Mouse (Mus musculus) neural tube, embryonic 13.5 days (tissue): ENCODE data around the gene Sprr2e. TPM values are rescaled to one million over a fixed set of nuclear protein-coding genes. Genes with fewer than 3 reads are reported as not detected.

Experiments used
- polyA plus RNA-seq: library from polyadenylated mRNA; unstranded; fragments of >200 nt; fragmentation: Nextera tagmentation; extraction: Ambion mirVana; gene quantifications from 2 replicates; pipeline ENCODE4 v1.2.1, GENCODE M21; 2015

Sprr2e gene
- polyA plus RNA-seq, 1 experiment from 2014 or later, result not detected

Other genes with a start within 250 kb of the Sprr2e start
- not detected in 2 replicates for gene Prr9, start 228.2 kb upstream of the Sprr2e start, polyA plus RNA-seq
- not detected in 2 replicates for gene Lelp1, start 209.4 kb upstream of the Sprr2e start, polyA plus RNA-seq
- not detected in 2 replicates for gene Sprr2a1, start 136.3 kb upstream of the Sprr2e start, polyA plus RNA-seq
- not detected in 2 replicates for gene Sprr2a2, start 136.2 kb upstream of the Sprr2e start, polyA plus RNA-seq
- not detected in 2 replicates for gene Sprr2a3, start 66.7 kb upstream of the Sprr2e start, polyA plus RNA-seq
- gene Sprr2b, start 35.5 kb upstream of the Sprr2e start, polyA plus RNA-seq, result not detected in 2 replicates
- not detected in 2 replicates for gene Sprr2d, start 13.0 kb upstream of the Sprr2e start, polyA plus RNA-seq
- gene Sprr2f, start 13.0 kb downstream of the Sprr2e start, polyA plus RNA-seq, result not detected in 2 replicates
- not detected in 2 replicates for gene Sprr2h, start 33.5 kb downstream of the Sprr2e start, polyA plus RNA-seq
- not detected in 2 replicates for gene Sprr2i, start 55.8 kb downstream of the Sprr2e start, polyA plus RNA-seq
- gene Sprr2j-ps, start 65.9 kb downstream of the Sprr2e start, polyA plus RNA-seq, result not detected in 2 replicates
- gene Gm9774, start 77.3 kb downstream of the Sprr2e start, polyA plus RNA-seq, result 9.7 and 14.2 TPM in 2 replicates
- gene Sprr2k, start 80.4 kb downstream of the Sprr2e start, polyA plus RNA-seq, result not detected in 2 replicates
- gene Sprr1b, start 86.6 kb downstream of the Sprr2e start, polyA plus RNA-seq, result not detected in 2 replicates
- not detected in 2 replicates for gene Sprr3, start 106.6 kb downstream of the Sprr2e start, polyA plus RNA-seq
- gene Sprr1a, start 133.8 kb downstream of the Sprr2e start, polyA plus RNA-seq, result not detected in 2 replicates
- gene Sprr4, start 148.3 kb downstream of the Sprr2e start, polyA plus RNA-seq, result not detected in 2 replicates
- not detected in 2 replicates for gene 2310046K23Rik, start 182.4 kb downstream of the Sprr2e start, polyA plus RNA-seq
- gene Ivl, start 221.6 kb downstream of the Sprr2e start, polyA plus RNA-seq, result not detected in 2 replicates
- gene Smcp, start 236.9 kb downstream of the Sprr2e start, polyA plus RNA-seq, result not detected in 2 replicates